Mouse (Mus musculus): ENCODE data around the gene Dclk1. TPM values are rescaled to one million over a fixed set of nuclear protein-coding genes. Genes with fewer than 3 reads are reported as not detected.

The Dclk1 gene
- polyA plus RNA-seq, 1 experiment from 2014 or later: 56.1 TPM

DNA sequence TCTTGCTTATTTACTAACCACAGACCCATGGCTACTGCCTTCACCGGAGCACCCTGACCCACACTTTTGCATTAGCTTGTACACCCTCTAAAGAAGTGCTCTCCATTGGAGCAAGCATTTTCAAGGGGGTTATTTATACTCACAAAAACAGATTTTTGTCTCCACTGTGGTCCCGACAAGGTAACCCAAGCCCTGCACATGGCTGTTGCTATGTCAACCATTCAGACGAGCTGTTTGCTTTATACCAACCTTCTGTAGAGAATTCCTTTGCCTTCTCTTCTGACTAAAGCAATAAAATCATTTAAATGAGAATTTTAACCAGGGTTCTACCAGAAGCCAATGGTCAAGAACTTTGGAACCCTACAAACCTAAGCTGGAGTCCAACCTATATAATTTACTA lies 18.3 kb upstream of the Dclk1 start:
- Histone ChIP-seq H3K9me3 (no peaks in the 10 kb centered on the region), H3K4me1 (peaks cover 10% of the 10 kb centered on the region), H3K27ac (no peak overlapping the region), H3K4me3 (no peak overlapping the region), H3K4me2 (no peak overlapping the region), H3K36me3 (no peaks in the 10 kb centered on the region), H3K9ac (no peak overlapping the region), H3K27me3 (peaks cover 7% of the 10 kb centered on the region; the same call in 1 of the 2 replicates)
- WGBS: 64% methylated on average over 3 of the region's 3 CpGs
- no peak for ATAC-seq (ENCODE audit: insufficient number of reproducible peaks, insufficient read depth, low FRiP score, low TSS enrichment, low read depth)

GRCm38 (mm10) chr3:55226501-55227213 lies 15.5 kb upstream of the Dclk1 start:
- H3K9me3 ChIP-seq: no peaks in the 10 kb centered on the region
- ATAC-seq (ENCODE audit: insufficient number of reproducible peaks, insufficient read depth, low FRiP score, low TSS enrichment, low read depth): peak; percentile 76

DNA sequence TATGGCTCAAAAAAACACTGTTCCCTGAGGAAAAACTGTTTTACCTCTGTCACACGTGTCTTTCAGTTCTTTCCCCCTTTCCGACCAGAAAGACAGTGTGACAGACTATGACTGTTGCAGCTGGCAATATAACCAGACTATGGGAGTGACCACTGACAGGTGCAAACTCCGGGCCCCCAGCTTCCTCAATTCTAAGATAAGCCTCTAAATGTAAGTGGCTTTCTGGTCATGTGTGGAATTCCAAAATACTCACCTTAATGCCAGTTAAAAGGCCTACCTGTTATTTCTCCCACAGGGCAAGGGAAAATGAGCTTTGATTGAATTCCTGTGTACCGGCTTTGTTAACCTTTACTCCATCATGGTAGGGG lies 15.0 kb upstream of the Dclk1 start:
- no peak for ATAC-seq (ENCODE audit: insufficient number of reproducible peaks, insufficient read depth, low FRiP score, low TSS enrichment, low read depth)
- no peaks in the 10 kb centered on the region for H3K36me3 ChIP-seq
- H3K9me3 ChIP-seq: no peaks in the 10 kb centered on the region
- H3K4me1 ChIP-seq: peaks cover 10% of the 10 kb centered on the region
- H3K27ac ChIP-seq: no peak overlapping the region
- H3K4me2 ChIP-seq: peak overlapping the region; percentile 41
- no peak overlapping the region for H3K9ac ChIP-seq
- no peak overlapping the region for H3K4me3 ChIP-seq
- H3K27me3 ChIP-seq: peaks cover 7% of the 10 kb centered on the region; the same call in 1 of the 2 replicates
- 19% methylated on average over 4 of the region's 4 CpGs for WGBS

More at GRCm38 (mm10) chr3:55226501-55227213, 15.5 kb upstream of the Dclk1 start:
- Histone ChIP-seq H3K4me1 (peaks cover 10% of the 10 kb centered on the region), H3K36me3 (no peaks in the 10 kb centered on the region), H3K27me3 (peaks cover 7% of the 10 kb centered on the region; the same call in 1 of the 2 replicates), H3K9ac (no peak overlapping the region), H3K27ac (no peak overlapping the region), H3K4me2 (peak overlapping the region; percentile 41), H3K4me3 (no peak overlapping the region)
- WGBS: 18% methylated on average over 18 of the region's 18 CpGs

DNA sequence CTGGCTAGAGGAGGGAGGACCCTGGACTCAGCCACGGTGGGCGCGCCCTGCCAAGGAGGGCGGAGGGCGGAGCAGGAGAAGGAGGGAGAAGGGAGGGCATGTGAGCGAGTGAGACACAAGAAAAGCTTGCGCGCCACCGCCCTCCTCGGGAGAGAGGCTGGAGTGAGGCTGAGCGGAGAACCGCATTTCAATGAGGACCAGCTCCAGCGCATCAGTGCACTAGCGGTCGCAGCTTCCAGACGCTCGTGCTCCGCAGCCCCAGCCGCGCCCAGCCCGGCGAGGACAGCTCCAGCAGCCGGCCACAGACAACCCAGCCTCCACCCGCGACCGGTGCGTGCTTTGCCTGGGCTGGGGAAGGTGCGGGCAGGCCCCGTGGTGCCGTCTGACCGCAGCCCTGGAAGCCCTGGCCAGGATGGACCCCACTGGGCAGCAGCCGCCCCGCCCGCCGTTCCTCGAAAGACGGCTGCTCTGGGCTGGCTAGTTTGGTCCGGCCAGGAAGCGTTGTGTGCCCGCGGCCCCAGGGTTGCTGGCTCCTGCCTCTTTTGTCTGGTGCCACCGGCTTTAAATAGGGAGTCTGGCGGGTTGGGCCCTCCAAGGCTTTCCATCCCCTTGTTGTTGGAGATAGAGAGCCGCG lies 375 bp downstream of the Dclk1 start:
- peaks cover 21% of the 10 kb centered on the region for H3K4me1 ChIP-seq
- H3K9me3 ChIP-seq: no peaks in the 10 kb centered on the region
- under 1% methylated on average over 45 of the region's 45 CpGs for WGBS
- H3K4me2 ChIP-seq: peak overlapping the region; percentile 94
- H3K9ac ChIP-seq: peak overlapping the region; percentile 81
- H3K36me3 ChIP-seq: peaks cover 6% of the 10 kb centered on the region; the same call in 1 of the 2 replicates
- peak; percentile 89 for ATAC-seq (ENCODE audit: insufficient number of reproducible peaks, insufficient read depth, low FRiP score, low TSS enrichment, low read depth)
- peak overlapping the region; percentile 80 for H3K27ac ChIP-seq
- 0 out of 2 replicates have a peak, but pooled peaks cover 3% of the 10 kb centered on the region for H3K27me3 ChIP-seq
- peak overlapping the region; percentile 68 for H3K4me3 ChIP-seq

DNA sequence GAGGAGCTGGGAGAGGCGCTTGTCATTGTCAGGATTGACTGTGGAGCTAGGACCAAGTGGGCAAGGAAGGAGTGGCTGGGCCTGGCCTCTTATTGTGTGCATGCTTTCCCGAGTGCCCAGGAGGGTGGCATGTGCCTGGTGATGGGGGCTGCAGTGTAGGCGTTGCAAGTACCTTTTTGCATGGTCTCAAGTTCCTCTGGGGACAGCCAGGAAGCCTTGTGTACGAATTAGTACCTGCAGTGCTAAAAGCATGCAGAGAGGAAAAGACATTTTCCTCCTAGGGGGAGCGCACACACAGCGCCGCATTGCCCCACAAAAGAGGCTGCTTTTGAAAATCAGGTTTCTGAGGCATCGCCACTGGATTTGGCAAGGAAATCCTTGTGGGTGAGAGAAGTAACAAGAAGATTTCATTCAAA lies 900 bp downstream of the Dclk1 start:
- H3K4me2 ChIP-seq: peak overlapping the region; percentile 94
- 4% methylated on average over 8 of the region's 8 CpGs for WGBS
- peak overlapping the region; percentile 81 for H3K9ac ChIP-seq
- no peaks in the 10 kb centered on the region for H3K9me3 ChIP-seq
- H3K4me1 ChIP-seq: peaks cover 21% of the 10 kb centered on the region
- H3K27me3 ChIP-seq: 0 out of 2 replicates have a peak, but pooled peaks cover 3% of the 10 kb centered on the region
- H3K27ac ChIP-seq: peak overlapping the region; percentile 80
- H3K36me3 ChIP-seq: peaks cover 9% of the 10 kb centered on the region; the same call in 1 of the 2 replicates
- ATAC-seq (ENCODE audit: insufficient number of reproducible peaks, insufficient read depth, low FRiP score, low TSS enrichment, low read depth): no peak
- H3K4me3 ChIP-seq: peak overlapping the region; percentile 68

DNA sequence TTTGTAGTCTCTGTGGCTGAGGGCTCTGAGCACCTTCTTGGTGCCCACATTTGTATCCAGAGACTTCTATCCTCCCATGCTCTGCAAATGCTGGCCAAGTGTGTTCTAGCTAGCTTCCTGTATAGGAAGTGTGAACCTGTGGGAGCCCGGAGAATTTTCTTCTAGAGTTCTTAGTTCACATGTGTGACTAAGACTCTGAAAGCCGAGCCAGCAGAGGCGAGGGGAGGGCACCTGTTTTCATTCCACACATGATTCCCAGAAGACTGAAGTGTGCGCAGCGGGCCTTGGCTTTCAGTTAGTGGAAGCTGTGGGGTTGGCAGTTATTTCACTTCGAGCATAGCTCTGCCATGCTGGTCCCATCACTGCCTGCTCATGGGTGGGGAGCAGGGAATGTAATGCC lies 1.9 kb downstream of the Dclk1 start:
- no peak for ATAC-seq (ENCODE audit: insufficient number of reproducible peaks, insufficient read depth, low FRiP score, low TSS enrichment, low read depth)
- Histone ChIP-seq H3K4me1 (peaks cover 24% of the 10 kb centered on the region), H3K4me2 (peak overlapping the region; percentile 94; the same call in 1 of the 2 replicates), H3K4me3 (peak overlapping the region; percentile 68; the same call in 1 of the 2 replicates), H3K27me3 (0 out of 2 replicates have a peak, but pooled peaks cover 3% of the 10 kb centered on the region), H3K9ac (no peak overlapping the region), H3K36me3 (peaks cover 9% of the 10 kb centered on the region; the same call in 1 of the 2 replicates), H3K27ac (no peak overlapping the region), H3K9me3 (no peaks in the 10 kb centered on the region)
- 42% methylated on average over 6 of the region's 6 CpGs for WGBS

DNA sequence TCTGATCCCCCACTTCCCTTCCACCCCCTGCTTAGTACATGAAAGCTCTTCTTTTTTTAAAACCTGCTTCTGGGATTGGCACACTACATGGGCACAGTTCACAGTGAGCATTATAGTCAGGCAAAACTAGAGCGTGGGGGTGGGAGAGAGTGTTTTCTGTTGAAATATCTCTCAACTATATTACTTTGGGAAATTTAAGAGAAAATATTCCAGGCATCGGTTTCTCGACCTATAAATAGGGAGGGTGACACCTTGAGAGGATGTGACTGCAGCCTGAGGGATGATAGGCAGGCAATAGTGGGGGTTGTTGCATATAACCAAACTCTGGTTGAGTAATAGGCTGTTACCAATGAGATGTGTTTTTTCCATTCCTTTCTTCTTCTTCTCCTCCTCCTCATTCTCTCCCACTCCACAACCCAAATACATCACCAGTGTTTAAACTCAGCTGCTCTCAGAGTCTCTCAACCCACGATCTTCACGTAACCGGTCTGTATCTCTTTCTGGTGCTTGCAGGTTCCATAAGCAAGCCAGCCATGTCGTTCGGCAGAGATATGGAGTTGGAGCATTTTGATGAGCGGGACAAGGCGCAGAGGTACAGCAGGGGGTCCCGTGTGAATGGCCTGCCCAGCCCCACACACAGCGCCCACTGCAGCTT lies 4.6 kb downstream of the Dclk1 start:
- Histone ChIP-seq H3K4me1 (peaks cover 24% of the 10 kb centered on the region), H3K27ac (no peak overlapping the region), H3K9ac (no peak overlapping the region), H3K27me3 (0 out of 2 replicates have a peak, but pooled peaks cover 3% of the 10 kb centered on the region), H3K9me3 (no peaks in the 10 kb centered on the region), H3K36me3 (peaks cover 9% of the 10 kb centered on the region; the same call in 1 of the 2 replicates), H3K4me2 (no peak overlapping the region), H3K4me3 (no peak overlapping the region)
- ATAC-seq (ENCODE audit: insufficient number of reproducible peaks, insufficient read depth, low FRiP score, low TSS enrichment, low read depth): no peak
- WGBS: 87% methylated on average over 12 of the region's 12 CpGs

- WGBS: 82% methylated on average over 3 of the region's 3 CpGs
- no peak for ATAC-seq (ENCODE audit: insufficient number of reproducible peaks, insufficient read depth, low FRiP score, low TSS enrichment, low read depth)
- Histone ChIP-seq H3K9ac (no peak overlapping the region), H3K27ac (no peak overlapping the region), H3K9me3 (no peaks in the 10 kb centered on the region), H3K4me3 (no peak overlapping the region), H3K36me3 (peaks cover 12% of the 10 kb centered on the region; the same call in 1 of the 2 replicates), H3K27me3 (0 out of 2 replicates have a peak, but pooled peaks cover 3% of the 10 kb centered on the region), H3K4me2 (no peak overlapping the region), H3K4me1 (peaks cover 16% of the 10 kb centered on the region)
Observed at GRCm38 (mm10) chr3:55248048-55248447, 5.9 kb downstream of the Dclk1 start.

GRCm38 (mm10) chr3:55248508-55248907 lies 6.3 kb downstream of the Dclk1 start:
- Histone ChIP-seq H3K9me3 (no peaks in the 10 kb centered on the region), H3K4me1 (peaks cover 11% of the 10 kb centered on the region), H3K27ac (no peak overlapping the region), H3K4me3 (no peak overlapping the region), H3K27me3 (0 out of 2 replicates have a peak, but pooled peaks cover 3% of the 10 kb centered on the region), H3K36me3 (peaks cover 15% of the 10 kb centered on the region; the same call in 1 of the 2 replicates), H3K4me2 (no peak overlapping the region), H3K9ac (no peak overlapping the region)
- 77% methylated on average over 6 of the region's 6 CpGs for WGBS
- no peak for ATAC-seq (ENCODE audit: insufficient number of reproducible peaks, insufficient read depth, low FRiP score, low TSS enrichment, low read depth)

DNA sequence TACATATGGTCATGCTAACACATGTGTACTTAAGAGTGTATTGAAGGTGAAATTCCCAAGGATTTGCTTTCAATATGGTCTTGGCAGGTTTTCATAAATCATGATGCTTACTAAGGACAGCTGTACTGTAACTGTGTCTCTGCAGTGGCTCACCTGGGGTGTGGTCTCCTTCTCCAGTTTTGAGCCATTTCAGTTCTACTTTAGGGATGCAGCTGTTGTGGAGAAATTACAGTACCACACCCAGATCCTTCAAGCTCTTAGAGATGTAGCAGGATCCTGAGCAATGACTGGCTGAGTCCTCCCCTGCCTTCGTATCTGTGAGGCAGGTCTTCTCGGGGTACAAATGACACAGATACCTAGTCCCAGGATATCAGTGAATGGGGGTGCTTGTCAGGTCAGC lies 8.5 kb downstream of the Dclk1 start:
- H3K27ac ChIP-seq: no peak overlapping the region
- H3K9me3 ChIP-seq: no peaks in the 10 kb centered on the region
- 87% methylated on average over 2 of the region's 2 CpGs for WGBS
- no peak overlapping the region for H3K9ac ChIP-seq
- no peaks in the 10 kb centered on the region for H3K27me3 ChIP-seq
- H3K4me2 ChIP-seq: no peak overlapping the region
- H3K4me3 ChIP-seq: no peak overlapping the region
- H3K36me3 ChIP-seq: peaks cover 15% of the 10 kb centered on the region; the same call in 1 of the 2 replicates
- ATAC-seq (ENCODE audit: insufficient number of reproducible peaks, insufficient read depth, low FRiP score, low TSS enrichment, low read depth): no peak
- H3K4me1 ChIP-seq: 0 out of 2 replicates have a peak, but pooled peaks cover 3% of the 10 kb centered on the region

DNA sequence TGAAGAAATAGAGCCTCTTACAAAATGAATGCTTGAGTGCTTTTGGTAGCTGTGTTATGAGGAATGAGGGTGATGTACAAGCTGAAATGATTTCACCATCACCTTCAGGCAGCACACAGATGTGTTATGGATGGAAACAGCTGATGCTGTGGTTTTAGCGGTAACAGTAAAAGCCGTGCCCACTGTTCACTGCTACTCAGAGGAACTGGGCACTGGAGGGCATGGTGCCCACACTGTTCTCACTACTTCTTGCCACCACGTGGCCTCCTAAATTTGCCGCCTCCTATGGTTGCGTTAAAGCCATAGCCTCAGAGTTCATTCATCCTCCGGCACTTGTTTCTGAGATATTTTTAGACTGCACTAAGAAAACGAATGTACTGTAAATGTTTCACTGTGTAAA lies 18.0 kb downstream of the Dclk1 start:
- WGBS: 86% methylated on average over 7 of the region's 7 CpGs

More for the DNA sequence above, 18.0 kb downstream of the Dclk1 start:
- no peak overlapping the region for H3K4me3 ChIP-seq
- no peaks in the 10 kb centered on the region for H3K27me3 ChIP-seq
- no peak overlapping the region for H3K27ac ChIP-seq
- ATAC-seq (ENCODE audit: insufficient number of reproducible peaks, insufficient read depth, low FRiP score, low TSS enrichment, low read depth): no peak
- H3K9ac ChIP-seq: no peak overlapping the region
- peaks cover 4% of the 10 kb centered on the region; the same call in 1 of the 2 replicates for H3K36me3 ChIP-seq
- H3K4me2 ChIP-seq: no peak overlapping the region
- H3K4me1 ChIP-seq: no peaks in the 10 kb centered on the region
- H3K9me3 ChIP-seq: no peaks in the 10 kb centered on the region

Data from embryonic facial prominence, embryonic 13.5 days (tissue).